Mouse (Mus musculus) small intestine, adult 2 months (tissue): ENCODE results near the gene Adamts8.

Experiments
- CTCF ChIP-seq: fragments of 200-500 bp; IDR thresholded peaks from 2 replicates; pipeline ENCODE4 v1.5.1; 2012; ENCODE audit warnings: low read depth, mild to moderate bottlenecking, control low read depth, inconsistent platforms, low read length, moderate library complexity, mixed read lengths; ENCODE audit not compliant: insufficient replicate concordance, insufficient read length; ENCODE audit errors: extremely low read depth
- POLR2A ChIP-seq: fragments of 200-500 bp; IDR thresholded peaks from 2 replicates; pipeline ENCODE4 v1.6.1; 2012; ENCODE audit warnings: low read depth, mild to moderate bottlenecking, control low read depth, inconsistent platforms, low read length, moderate library complexity

DNA sequence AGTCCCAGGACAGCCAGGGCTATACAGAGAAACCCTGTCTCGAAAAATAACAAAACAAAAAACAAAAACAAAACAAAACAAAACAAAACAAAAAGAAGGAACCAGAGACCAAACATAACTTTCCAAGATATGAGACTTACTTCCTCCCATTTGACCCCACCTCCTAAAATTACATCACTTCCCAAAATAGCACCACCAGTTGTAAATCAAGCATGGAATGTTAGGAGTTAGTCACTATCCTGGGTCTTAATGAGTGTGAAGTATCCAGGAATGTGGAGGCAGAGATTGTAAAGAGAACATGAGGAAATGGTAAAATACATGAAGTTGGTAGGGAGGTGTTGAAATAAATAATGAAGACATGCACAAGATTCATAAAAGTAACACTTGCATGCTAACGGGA, 67.0 kb downstream of the Adamts8 start:
- TF ChIP-seq CTCF: no peak
- TF ChIP-seq POLR2A: no peak
